Mouse (Mus musculus) NIH3T3 (cell line): ENCODE data around the gene Egr2.

Experiments
- DNase-seq: peaks from one replicate; pipeline ENCODE4 v3.0.0-alpha.2; 2012; ENCODE audit warnings: low read depth

Egr2 gene

GRCm38 (mm10) chr10:67538585-67539400, 3.5 kb downstream of the Egr2 start:
- DNase-seq: peak; percentile 47

DNA sequence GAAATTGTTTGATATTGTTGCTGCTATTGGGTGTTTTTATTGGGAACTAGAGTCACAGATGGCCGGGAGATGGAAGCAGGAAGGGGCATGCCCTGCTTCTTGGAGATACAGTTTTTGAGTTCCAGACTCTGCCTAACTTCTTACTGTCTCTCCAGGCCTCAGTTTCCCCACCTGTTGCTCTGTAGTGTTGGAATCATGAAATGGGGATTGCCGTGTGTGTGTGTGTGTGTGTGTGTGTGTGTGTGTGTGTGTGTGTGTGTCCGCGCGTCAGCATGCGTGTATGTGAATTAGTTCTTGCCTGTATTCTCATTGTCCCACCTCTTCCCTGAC, 4.1 kb downstream of the Egr2 start:
- DNase-seq: no peak

DNA sequence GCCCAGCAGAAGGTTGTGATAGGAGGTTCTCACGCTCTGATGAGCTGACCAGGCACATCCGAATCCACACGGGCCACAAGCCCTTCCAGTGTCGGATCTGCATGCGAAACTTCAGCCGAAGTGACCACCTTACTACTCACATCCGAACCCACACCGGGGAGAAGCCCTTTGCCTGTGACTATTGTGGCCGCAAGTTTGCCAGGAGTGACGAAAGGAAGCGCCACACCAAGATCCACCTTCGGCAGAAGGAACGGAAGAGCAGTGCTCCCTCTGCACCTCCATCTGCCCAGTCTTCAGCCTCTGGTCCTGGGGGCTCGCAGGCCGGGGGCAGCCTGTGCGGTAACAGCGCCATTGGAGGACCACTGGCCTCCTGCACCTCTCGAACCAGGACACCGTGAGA, 5.3 kb downstream of the Egr2 start:
- DNase-seq: no peak

DNA sequence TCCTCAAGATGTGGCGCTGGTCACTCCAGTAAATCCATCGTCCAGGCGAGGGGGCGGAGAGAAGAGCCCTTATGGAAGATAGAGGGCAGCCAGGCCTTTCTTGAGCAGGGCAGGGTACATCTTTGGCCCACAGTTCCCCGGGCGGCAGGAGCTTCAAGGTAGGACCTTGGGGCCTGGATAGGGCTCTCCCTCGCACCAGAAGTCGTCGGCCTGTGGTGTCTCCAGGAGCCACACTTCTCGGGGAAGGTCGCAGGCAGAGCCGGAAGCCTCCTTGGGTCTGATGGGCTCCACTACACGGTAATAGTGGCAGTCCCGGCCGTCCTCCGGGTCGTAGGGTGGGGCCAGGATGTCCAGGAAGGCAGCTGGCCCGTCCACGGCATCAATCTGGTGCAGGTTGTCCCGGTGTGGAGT, 12.6 kb downstream of the Egr2 start:
- peak; percentile 71 for DNase-seq

- DNase-seq: peak; percentile 58
Observed at GRCm38 (mm10) chr10:67548261-67548854, 13.1 kb downstream of the Egr2 start.

- DNase-seq: peak; percentile 95
Observed at GRCm38 (mm10) chr10:67548877-67549731, 13.8 kb downstream of the Egr2 start, which contains the start of gene Ado. TSS of gene Ado (minus strand) at chr10:67548955.

DNA sequence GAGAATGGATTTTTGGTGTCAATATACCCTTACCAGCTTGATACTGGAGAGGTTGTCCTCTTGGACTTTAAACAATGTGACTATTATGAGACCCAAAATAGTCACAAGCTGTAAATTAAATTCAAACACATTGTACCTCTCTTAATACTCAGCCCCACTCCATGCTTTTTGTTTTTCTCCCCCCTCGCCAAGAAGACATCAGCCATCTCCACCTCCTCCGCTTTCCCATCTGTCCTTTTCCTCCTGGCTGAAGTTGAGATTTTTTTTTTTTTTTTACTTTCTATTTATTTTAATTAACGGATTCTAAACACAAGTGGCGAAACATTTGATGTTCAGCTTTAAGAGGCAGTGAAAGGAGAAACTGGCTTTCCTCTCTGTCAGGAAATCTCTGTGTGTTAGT, 22.8 kb downstream of the Egr2 start:
- DNase-seq: no peak

DNA sequence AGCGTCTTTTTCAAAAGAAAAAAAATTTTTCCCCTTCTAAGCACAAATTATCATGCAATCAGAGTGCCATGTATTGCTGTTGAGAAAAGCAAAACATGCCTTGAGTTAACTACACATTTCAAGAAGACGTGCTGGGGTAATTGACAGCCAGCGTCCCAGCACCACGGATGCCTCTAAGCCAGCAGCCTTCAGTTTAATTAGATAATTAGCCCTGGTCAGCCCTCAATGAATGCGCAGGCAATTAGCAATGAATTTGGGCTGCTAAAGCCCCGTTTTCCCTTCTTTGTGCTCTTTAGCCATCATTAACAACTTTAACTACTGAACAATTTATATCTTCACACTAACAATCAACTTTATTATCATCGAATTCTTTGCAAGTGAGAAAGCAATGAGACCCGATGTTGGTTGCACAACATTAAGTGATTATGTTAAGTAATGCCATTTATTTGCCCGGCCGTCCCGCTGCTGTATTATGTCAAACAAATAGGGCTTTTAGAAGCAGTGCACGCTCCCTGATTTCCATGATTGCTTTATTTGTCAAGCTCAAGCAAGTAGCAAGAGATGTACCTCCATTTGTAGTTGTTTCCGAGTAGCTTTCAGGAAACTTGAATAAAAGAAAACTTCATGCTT, 24.6 kb downstream of the Egr2 start:
- no peak for DNase-seq

- DNase-seq: no peak
Observed at GRCm38 (mm10) chr10:67561185-67561584, 25.9 kb downstream of the Egr2 start.

DNA sequence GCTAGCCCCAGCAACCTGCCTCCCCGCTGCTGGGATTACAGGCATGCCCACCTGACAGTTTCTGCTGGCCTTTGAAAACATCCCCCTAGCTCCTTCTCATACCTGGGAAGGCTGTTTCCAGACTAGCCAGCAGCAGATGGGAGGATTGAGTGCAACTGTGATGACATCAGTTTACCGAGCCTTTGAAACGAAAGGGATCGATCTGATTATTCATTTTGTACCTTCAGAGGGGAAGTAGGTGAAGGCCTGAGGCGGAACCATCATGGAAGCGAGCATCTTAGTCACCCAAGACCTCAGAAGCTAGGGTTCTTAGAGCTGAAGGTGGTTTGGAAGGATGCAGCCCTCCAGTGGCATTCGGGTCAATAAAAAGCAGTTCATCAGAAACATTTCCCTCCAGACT, 29.2 kb downstream of the Egr2 start:
- DNase-seq: no peak

DNA sequence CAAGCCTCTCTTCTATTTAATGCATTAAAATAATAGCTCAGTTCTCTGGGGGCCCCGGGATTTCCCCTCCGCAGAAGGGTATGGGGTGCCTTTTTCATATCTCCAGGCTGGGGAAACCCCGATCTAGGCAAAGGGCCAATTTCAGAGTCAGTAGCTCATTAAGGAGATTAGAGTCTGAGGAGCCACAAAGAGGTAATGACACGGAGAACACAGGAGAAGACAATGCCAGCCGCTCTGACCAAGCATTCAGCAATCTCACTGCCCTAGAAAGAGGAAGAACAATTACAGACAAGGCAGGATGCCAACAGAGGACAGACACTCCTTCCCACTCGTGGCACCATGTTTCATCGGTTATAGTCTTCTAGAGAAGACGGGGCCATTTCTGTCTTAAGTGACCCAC, 30.8 kb downstream of the Egr2 start:
- DNase-seq: no peak

GRCm38 (mm10) chr10:67569539-67569938, 34.3 kb downstream of the Egr2 start:
- no peak for DNase-seq

- no peak for DNase-seq
Observed at GRCm38 (mm10) chr10:67571443-67571842, 36.2 kb downstream of the Egr2 start.

DNA sequence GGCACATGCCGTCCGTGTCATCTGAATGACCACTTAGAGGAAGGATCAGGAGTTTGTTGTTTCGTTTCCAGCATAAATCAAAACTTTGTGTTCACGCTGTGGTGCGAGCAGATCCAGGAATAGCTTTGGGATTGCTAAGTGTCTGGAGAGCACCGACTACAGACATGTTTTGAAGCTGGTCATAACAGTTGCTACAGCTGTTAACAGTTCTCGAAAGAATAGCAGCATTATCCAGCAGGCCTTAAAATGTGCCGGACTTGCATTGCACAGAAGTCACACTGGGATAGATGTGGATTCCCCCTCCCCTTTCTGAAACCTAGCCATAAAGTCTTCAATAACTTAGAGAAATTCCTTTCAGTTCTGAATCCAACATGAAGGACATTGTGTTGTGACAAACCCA, 38.0 kb downstream of the Egr2 start:
- no peak for DNase-seq

DNA sequence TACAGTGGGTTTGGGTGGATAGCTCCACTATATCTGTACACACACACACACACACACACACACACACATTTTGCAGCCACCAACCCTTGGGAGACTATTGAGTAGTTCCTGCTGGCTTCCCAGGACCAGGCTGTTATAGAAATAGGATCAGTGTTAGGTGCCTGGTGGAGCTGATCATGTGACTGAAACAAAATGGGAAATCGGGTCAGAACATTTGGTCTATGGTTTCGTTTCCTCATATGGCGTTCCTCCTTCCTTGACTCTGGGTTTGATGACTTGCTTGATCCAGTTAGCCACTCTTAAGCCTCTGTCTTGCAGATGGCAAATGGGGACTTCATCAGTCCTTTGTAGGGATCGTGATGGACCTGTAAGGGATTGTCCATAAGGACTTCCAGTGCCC, 44.6 kb downstream of the Egr2 start:
- DNase-seq: no peak

- no peak for DNase-seq
Observed at GRCm38 (mm10) chr10:67581698-67582285, 46.5 kb downstream of the Egr2 start.

DNA sequence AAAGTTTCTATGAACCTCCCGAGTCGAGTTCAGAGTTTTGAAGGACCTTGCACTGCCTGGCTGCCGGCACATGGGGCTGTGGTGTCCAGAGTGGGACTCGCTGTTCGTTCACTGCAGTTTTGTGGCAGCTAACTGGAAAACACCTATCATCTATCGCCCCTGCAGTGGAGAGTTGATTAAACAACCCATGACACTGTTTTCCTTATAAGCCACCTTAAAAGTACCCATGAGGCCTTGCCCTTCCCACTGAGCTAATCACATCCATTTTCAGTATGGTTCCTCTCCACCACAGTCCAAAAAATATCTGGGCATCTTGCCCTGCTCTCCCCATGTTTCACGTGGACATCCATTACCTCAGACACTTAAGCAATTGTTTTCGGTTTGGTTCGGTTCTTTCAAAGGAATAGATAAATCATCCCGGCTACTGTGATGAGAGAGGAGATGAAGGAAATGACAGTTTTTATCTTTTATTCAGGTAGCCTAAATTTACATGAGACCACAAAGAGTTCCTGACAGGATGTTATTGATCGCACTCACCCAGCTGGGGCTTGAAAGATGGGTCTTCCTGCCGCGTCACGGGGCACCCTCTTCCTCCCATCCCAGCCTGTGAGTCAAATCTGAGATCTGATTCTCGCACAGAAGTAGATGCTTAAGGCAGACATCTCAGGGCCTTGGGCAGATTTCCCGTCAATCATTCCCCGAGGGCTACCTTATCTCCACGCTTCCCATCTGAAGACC, 50.8 kb downstream of the Egr2 start:
- DNase-seq: peak; percentile 51
